Mouse (Mus musculus) hindbrain, postnatal 0 days (tissue): ENCODE measurements around the gene Adk. TPM values are rescaled to one million over a fixed set of nuclear protein-coding genes. Genes with fewer than 3 reads are reported as not detected.

Experiments used
- ATAC-seq: fragments of 200-750 bp; cut with Nextera tagmentation; 2 replicates; pipeline ENCODE4 v1.8.0; 2017; ENCODE audit warnings: mild to moderate bottlenecking, moderate TSS enrichment, moderate library complexity
- DNase-seq: peaks from one replicate; pipeline ENCODE4 v3.0.0-alpha.2; 2015; ENCODE audit warnings: low spot score
- H3K27ac ChIP-seq: fragments of 300-500 bp; sonication (generic); 2 replicates; pipeline ENCODE4 v1.5.1; 2014; ENCODE audit warnings: mild to moderate bottlenecking
- H3K27me3 ChIP-seq: fragments of 300-500 bp; sonication (generic); 2 replicates; pipeline ENCODE4 v1.6.1; 2014; ENCODE audit warnings: low read length, mixed read lengths; ENCODE audit not compliant: insufficient read depth
- H3K36me3 ChIP-seq: fragments of 300-500 bp; sonication (generic); 2 replicates; pipeline ENCODE4 v1.6.1; 2014; ENCODE audit warnings: low read length, mixed read lengths; ENCODE audit not compliant: insufficient read depth
- H3K4me1 ChIP-seq: fragments of 300-500 bp; sonication (generic); 2 replicates; pipeline ENCODE4 v1.6.1; 2014; ENCODE audit warnings: antibody characterized with exemption, low read length, mixed read lengths; ENCODE audit not compliant: insufficient read depth
- H3K4me2 ChIP-seq: fragments of 300-500 bp; sonication (generic); 2 replicates; pipeline ENCODE4 v1.6.1; 2014; ENCODE audit warnings: low read depth, mild to moderate bottlenecking, low read length, moderate library complexity, mixed read lengths
- H3K4me3 ChIP-seq: fragments of 300-500 bp; sonication (generic); 2 replicates; pipeline ENCODE4 v1.5.1; 2014; ENCODE audit warnings: low read length
- H3K9ac ChIP-seq: fragments of 300-500 bp; sonication (generic); replicated peaks from 2 replicates; pipeline ENCODE4 v1.6.1; 2014; ENCODE audit warnings: mild to moderate bottlenecking, low read length, moderate library complexity, mixed read lengths
- H3K9me3 ChIP-seq: fragments of 300-500 bp; sonication (generic); 2 replicates; pipeline ENCODE4 v1.6.1; 2016; ENCODE audit warnings: low read length, mixed read lengths
- CTCF ChIP-seq: IDR thresholded peaks from 2 replicates; pipeline ENCODE4 v1.5.1; 2016; ENCODE audit warnings: antibody characterized with exemption, control low read depth, low read depth
- WGBS: fragments of 180-500 bp; shearing (Covaris S2); extraction: QIAGEN DNeasy Blood & Tissue Kit; methylation state at CpG from one replicate; pipeline ENCODE4 v1.1.7; 2014; 5-methylcytosine and 5-hydroxymethylcytosine counted together
- polyA plus RNA-seq: library from polyadenylated mRNA; unstranded; fragments of >200 nt; fragmentation: Nextera tagmentation; extraction: Ambion mirVana; gene quantifications from 2 replicates; pipeline ENCODE4 v1.2.1, GENCODE M21; 2015
- total RNA-seq: library from RNA; depleted of rRNA; stranded (reverse); fragments of >200 nt; gene quantifications from 2 replicates; pipeline ENCODE4 v1.2.3, GENCODE M21; 2014

Adk gene
- total and polyA plus RNA-seq, 2 experiments from 2014 or later = 27.4 to 63.5 TPM

- DNase-seq (no peak), ATAC-seq (no peak)
- no peaks in the 10 kb centered on the region for H3K9me3 ChIP-seq
- no peak overlapping the region for H3K9ac ChIP-seq
- 17% methylated on average over 2 of the region's 2 CpGs for WGBS
- H3K4me2 ChIP-seq = no peak overlapping the region; the same call in 1 of the 2 replicates
- H3K4me3 ChIP-seq = no peak overlapping the region
- no peaks in the 10 kb centered on the region for H3K36me3 ChIP-seq
- no peaks in the 10 kb centered on the region; the same call in 1 of the 2 replicates for H3K4me1 ChIP-seq
- H3K27me3 ChIP-seq = no peaks in the 10 kb centered on the region
- TF ChIP-seq CTCF = no peak
- peak overlapping the region; percentile 7; the same call in 1 of the 2 replicates for H3K27ac ChIP-seq
Measured at GRCm38 (mm10) chr14:21368622-21369021, 316.2 kb downstream of the Adk start.

DNA sequence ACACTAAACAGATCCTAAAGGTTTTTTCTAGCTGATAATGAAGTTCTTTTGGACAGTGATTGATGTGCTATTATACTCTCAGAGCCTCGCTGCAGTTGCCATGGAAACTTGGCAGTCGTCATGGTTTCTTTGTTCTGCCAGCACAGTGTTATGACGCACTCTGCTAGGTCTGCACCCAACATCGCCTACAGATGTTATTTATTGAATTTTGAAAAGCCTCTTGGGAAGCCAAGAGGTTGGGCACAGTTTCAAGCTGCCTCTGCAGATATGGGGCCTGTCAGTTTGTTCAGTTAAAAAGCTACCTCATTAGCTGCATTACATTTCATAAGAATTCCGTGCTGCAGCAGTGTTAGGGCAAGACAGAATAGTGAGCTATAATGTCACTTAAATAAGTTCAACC, 316.8 kb downstream of the Adk start:
- no peak for TF ChIP-seq CTCF
- no peak overlapping the region for H3K4me3 ChIP-seq
- WGBS = 4% methylated on average over 5 of the region's 5 CpGs
- H3K27me3 ChIP-seq = no peaks in the 10 kb centered on the region
- no peak overlapping the region for H3K9ac ChIP-seq
- peak overlapping the region; percentile 19; the same call in 1 of the 2 replicates for H3K4me2 ChIP-seq
- no peaks in the 10 kb centered on the region; the same call in 1 of the 2 replicates for H3K4me1 ChIP-seq
- H3K27ac ChIP-seq = peak overlapping the region; percentile 37
- H3K9me3 ChIP-seq = no peaks in the 10 kb centered on the region
- DNase-seq = peak; percentile 93
- ATAC-seq = peak; percentile 95
- no peaks in the 10 kb centered on the region for H3K36me3 ChIP-seq

DNA sequence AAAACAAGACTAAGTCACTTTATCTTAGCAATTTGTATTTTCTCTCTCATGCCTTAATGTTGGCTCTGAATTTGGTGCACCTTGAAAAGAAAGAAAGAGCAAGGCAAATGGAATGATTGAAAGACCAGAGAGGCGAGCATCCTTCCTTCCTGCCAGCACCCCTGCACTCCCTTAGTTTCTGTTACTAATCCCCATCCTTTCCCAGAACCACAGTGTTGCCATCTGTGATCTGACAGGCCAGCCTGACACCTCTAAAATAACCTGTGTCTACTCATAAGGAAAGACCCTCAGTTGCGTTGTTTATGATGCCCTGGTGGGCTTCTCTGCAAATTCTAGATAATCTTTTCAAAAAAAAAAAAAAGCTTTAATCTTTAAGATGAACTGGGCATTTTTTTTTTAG, 319.6 kb downstream of the Adk start:
- Histone ChIP-seq H3K9ac (no peak overlapping the region), H3K4me3 (no peak overlapping the region), H3K27me3 (no peaks in the 10 kb centered on the region), H3K9me3 (no peaks in the 10 kb centered on the region), H3K36me3 (no peaks in the 10 kb centered on the region), H3K4me1 (no peaks in the 10 kb centered on the region; the same call in 1 of the 2 replicates), H3K27ac (no peak overlapping the region), H3K4me2 (no peak overlapping the region)
- no peak for DNase-seq
- TF ChIP-seq CTCF = no peak
- WGBS = 70% methylated on average over 2 of the region's 2 CpGs
- no peak for ATAC-seq

- Histone ChIP-seq H3K4me2 (no peak overlapping the region), H3K4me1 (no peaks in the 10 kb centered on the region; the same call in 1 of the 2 replicates), H3K4me3 (no peak overlapping the region), H3K36me3 (no peaks in the 10 kb centered on the region), H3K9ac (no peak overlapping the region), H3K27ac (no peak overlapping the region), H3K27me3 (no peaks in the 10 kb centered on the region), H3K9me3 (no peaks in the 10 kb centered on the region)
- WGBS = 71% methylated on average over 5 of the region's 5 CpGs
- ATAC-seq = no peak
- DNase-seq = no peak
- TF ChIP-seq CTCF = no peak
Measured at GRCm38 (mm10) chr14:21372689-21373088, 320.3 kb downstream of the Adk start.

DNA sequence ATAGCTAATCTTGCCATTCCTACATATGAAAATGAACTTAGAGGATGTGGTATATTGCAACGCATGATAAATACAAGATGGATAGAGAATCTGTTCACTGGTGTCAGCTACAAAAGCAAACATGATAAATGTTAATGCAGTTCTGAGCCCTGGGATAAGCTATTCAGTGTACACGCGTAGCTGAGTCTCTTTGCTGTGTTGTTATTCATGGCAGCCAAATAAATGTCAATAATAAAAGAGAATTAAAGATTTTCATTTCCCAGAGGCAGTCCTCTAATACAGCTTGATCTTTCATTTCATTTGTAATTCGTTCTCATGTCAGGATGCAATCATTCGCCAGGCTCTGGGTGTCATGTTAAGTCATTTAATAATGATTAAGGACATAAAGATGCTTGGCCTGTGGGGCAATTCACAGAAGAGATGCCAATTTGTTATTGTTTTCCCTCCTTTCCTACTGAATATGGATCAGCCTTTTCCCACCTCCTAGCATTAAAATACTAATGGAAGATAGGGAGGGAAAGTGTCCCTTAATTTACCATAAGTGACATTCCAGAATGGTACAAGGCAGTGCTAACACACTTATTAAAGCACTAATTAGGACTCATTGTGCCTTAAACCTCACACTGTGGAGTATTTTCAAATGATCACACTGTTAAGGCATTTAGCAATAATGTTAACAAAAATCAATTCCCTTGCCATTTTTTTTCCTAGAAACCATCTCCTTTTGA, 331.5 kb downstream of the Adk start:
- Histone ChIP-seq H3K4me2 (no peak overlapping the region), H3K27me3 (no peaks in the 10 kb centered on the region), H3K9me3 (no peaks in the 10 kb centered on the region), H3K36me3 (no peaks in the 10 kb centered on the region), H3K4me1 (no peaks in the 10 kb centered on the region), H3K27ac (no peak overlapping the region), H3K4me3 (no peak overlapping the region), H3K9ac (no peak overlapping the region)
- ATAC-seq (no peak), DNase-seq (peak; percentile 3)
- WGBS = 57% methylated on average over 5 of the region's 5 CpGs
- no peak for TF ChIP-seq CTCF

- Histone ChIP-seq H3K9me3 (no peaks in the 10 kb centered on the region), H3K4me3 (no peak overlapping the region), H3K27me3 (no peaks in the 10 kb centered on the region), H3K27ac (no peak overlapping the region), H3K4me2 (no peak overlapping the region), H3K4me1 (peaks cover 13% of the 10 kb centered on the region; the same call in 1 of the 2 replicates), H3K36me3 (no peaks in the 10 kb centered on the region), H3K9ac (no peak overlapping the region)
- 92% methylated on average over 7 of the region's 7 CpGs for WGBS
- no peak for DNase-seq
- no peak for ATAC-seq
- TF ChIP-seq CTCF = no peak
Measured at GRCm38 (mm10) chr14:21399506-21399905, 347.1 kb downstream of the Adk start.

DNA sequence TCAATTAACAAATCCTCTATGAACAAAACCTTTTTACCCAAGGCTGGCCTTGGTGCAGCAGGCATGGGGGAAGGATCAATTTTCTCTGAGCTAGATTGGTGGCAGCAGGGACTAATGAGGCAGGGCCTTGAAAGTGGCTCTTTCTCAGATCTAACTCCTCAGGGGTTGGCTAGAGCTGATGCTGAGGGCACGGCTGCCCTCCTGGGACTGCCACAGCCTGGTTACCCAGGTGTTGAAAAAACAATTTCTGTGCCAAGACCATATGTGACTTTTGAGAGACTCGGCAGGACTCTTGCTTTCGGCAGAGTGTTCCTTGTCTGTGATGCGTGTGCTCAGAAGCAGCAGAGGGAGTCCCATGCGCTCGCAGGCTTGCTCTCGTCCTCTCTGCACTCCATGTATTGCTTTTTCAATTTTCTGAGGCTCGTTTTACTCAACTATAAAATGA, 349.8 kb downstream of the Adk start:
- H3K9ac ChIP-seq = no peak overlapping the region

More for the DNA sequence above, 349.8 kb downstream of the Adk start:
- H3K4me1 ChIP-seq = peaks cover 13% of the 10 kb centered on the region; the same call in 1 of the 2 replicates
- DNase-seq (peak; percentile 78), ATAC-seq (peak; percentile 70; the same call in 1 of the 2 replicates)
- no peaks in the 10 kb centered on the region for H3K27me3 ChIP-seq
- no peak overlapping the region for H3K4me3 ChIP-seq
- no peaks in the 10 kb centered on the region for H3K9me3 ChIP-seq
- peak; percentile 25; the same call in 1 of the 2 replicates for TF ChIP-seq CTCF
- 18% methylated on average over 8 of the region's 8 CpGs for WGBS
- no peaks in the 10 kb centered on the region for H3K36me3 ChIP-seq
- no peak overlapping the region for H3K27ac ChIP-seq
- peak overlapping the region; percentile 19; the same call in 1 of the 2 replicates for H3K4me2 ChIP-seq
